Mouse (Mus musculus): ENCODE data around the gene Rsph9. TPM values are rescaled to one million over a fixed set of nuclear protein-coding genes. Genes with fewer than 3 reads are reported as not detected.

Gene Rsph9
- total RNA-seq, 1 experiment from 2014 or later = not detected

DNA sequence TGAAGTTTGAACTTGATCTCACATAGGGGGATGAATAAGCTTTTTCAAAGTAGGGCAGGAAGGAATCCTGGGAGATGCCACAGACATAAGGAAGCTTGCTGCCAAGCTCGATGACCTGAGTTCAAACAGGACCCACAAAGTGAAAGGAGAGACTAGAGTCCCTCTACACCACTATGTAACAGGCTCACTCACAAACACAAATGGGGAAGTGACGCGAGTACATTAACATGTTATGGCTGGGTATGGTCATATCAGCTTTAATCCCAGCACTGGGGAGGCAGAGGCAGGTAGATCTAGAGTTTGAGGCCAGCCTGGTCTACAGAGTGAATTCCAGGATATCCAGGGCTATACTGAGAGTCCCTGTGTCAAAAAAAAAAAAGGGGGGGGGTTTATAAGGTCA lies 10.3 kb upstream of the Rsph9 start:
- ATAC-seq (replicated peaks; ENCODE audit: insufficient number of reproducible peaks, low FRiP score, low TSS enrichment, poor library complexity, severe bottlenecking) = 0 out of 2 replicates have a peak, but pooled peaks have one; percentile 47

DNA sequence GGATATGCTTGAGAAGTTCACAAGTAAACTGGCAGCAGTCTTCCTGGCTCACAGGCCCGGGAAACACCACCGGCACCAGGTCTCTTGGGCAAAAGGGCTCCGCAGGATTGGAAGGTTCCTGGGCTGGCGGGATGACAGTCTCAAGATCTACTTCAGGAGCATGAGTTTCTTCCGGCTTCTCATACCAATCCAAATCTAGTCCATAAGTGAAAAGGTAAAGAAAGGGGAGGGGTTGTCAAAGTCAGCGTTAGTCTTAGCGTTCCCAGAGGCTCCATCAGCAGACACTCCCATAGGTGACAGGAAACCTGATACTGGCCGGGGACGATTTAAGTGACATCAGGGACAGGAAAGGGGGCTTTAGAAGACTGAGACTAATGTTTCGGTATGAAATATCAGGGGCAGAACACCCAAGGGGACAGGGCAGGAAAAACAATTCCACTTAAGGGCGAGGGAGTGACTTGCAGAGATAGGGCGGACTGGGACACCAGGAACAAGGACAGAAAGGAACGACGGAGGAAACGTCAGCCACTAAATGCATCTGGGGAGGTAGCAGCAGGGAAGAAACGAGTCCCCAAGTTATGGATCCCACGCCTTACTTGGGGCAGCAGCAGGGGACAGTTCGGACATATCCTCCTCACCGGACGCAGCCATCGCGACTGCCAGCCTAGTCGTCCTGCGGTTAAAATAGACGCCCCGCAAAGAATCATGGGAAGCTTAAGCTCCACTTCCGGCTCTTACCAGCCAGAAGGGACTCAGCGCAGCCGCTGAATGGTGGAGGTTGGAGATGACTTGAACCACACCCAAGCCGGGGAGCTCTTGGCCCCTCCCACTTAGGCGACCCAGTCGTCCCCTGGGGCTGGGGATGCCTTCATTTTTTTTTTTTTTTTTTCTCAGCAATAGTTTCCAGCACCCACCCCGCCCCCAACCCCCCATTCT lies 9.1 kb upstream of the Rsph9 start, which contains the start of gene Mad2l1bp:
Gene Mad2l1bp (minus strand): TSS at position 707 of the 936 bp plus-strand sequence.
- ATAC-seq (replicated peaks; ENCODE audit: insufficient number of reproducible peaks, low FRiP score, low TSS enrichment, poor library complexity, severe bottlenecking) = peak; percentile 99

DNA sequence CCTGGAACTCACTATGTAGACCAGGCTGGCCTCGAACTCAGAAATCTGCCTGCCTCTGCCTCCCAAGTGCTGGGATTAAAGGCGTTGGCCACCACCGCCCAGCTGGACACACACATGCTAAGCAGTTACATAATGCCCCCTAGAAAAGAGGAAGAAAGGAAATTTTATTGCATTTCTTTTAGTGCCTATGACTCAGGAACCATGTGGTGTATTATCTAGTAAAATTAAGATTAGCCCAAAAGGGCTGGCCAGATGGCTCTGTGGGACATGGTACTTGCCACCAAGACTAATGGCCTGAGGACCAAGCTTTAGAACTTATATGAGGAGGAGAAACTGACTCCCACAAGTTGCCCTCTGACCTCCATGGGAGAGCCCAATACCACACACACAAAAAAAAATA lies 4.1 kb downstream of the Rsph9 start:
- peak; percentile 54; the same call in 1 of the 2 replicates for ATAC-seq (replicated peaks; ENCODE audit: insufficient number of reproducible peaks, low FRiP score, low TSS enrichment, poor library complexity, severe bottlenecking)

DNA sequence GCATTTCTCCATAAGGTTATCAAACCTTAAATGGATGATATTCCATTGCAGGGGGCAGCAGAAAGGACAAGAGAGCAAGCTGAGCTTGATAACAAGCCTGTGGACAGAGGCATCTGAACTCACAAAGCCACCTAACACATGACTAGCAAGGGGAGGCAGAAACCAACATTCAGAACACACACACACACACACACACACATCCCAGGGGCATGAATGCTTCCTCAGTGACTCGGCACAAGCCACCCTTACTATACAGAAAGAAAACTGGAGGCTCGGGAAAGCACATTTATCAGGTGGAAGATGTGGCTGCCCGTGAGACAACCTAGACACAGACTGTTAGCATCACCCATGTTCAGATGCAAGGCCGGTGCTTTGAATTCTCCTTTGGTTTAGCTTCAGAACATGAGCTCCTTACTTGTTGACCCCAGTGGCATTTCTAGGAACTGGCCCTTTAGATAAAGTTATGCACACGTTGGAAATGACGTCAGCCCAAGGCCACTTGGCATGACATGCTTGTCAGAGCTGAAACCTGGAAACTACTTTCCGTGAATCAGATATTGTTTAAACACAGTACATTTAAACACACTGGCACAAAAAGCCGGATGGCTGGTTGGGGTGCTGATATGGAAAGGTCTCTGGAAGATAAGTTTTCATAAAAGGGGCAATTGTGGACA lies 5.3 kb downstream of the Rsph9 start:
- no peak for ATAC-seq (replicated peaks; ENCODE audit: insufficient number of reproducible peaks, low FRiP score, low TSS enrichment, poor library complexity, severe bottlenecking)

DNA sequence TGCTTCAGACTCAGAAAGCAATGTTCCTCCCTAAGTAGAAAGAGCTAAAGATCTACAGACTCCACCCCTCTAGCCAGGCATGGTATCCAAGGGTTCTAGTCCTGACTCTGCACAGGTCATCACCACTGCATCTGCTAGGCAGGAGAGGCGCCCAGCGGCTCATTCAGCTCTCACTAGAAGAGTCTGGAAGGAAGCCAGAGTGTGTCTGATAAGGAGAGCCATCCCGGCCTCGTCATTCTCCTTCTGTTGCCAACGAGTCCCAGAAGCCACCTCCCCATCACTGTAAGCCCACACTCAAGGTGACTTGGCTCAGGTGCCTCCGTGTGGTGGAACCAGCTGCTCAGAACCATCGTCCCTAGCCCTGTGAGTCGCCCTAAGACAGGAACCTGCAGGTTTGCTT lies 11.2 kb downstream of the Rsph9 start:
- no peak for ATAC-seq (replicated peaks; ENCODE audit: insufficient number of reproducible peaks, low FRiP score, low TSS enrichment, poor library complexity, severe bottlenecking)

DNA sequence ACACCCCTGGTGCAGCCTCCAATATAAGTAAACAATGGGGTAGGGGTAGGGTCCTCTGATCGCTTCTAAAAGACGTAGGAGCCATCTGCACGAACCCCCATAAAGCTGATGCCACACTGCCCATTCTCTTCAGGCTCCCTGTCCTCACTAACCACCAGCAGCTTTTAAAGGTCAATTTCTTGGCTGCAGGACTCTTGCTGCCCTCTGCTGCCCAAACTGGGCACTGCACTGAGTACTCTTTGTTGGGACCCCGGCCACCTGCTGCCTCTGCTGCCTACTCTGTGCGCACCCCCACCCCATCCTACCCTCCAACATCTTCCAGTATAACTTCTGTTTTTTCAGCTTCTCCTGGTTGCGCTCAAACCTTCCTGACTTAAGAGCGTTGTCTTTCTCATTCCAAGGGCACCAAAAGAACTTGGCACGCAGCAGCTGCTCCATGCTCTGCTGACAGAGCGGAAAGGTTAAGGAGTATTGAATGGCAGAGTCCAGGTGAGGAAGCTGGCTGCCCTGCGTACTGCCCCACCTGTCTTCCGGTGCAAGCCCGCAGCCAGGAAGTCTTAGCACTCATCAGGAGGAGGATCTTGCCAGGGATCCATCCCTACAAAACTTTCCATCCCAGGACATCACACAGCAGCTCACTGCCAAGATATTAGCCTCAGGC lies 11.8 kb downstream of the Rsph9 start:
- 0 out of 2 replicates have a peak, but pooled peaks have one; percentile 59 for ATAC-seq (replicated peaks; ENCODE audit: insufficient number of reproducible peaks, low FRiP score, low TSS enrichment, poor library complexity, severe bottlenecking)

DNA sequence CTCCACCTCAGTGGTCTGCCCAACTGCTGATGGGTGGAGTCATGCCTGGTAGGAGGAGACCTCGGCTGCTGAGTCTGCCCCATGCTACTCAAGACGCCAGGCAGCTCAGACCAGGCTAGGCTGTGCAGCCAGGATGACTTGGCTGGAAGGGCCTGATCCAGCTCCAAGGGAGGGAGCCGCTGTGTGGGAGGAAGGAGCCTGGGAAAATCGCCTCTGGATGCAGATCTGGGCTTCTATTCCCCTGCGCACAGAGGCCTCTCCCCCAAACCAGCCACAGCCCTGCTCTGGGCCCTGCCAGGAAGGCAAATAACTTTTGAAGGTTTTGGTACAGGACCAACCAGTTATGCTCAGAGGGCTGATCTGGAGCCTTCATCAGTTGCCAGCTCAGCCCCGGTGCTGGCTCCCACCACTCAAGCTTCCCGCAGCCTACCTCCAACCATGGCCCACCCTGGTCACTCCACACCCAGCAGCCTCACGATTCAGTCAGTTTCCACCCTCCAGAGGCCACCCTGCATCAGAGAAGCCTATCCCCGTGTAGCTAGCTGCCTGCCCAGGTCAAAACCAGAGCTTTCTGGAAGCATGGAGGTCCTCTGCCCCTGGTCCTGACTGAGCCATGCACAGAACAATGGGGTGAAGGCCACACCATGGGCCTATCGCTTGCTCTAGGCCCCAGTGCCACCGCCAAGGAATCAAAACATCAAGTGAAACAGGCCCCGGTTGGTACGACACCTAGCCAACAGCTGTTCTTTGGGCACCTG lies 14.1 kb downstream of the Rsph9 start:
- ATAC-seq (replicated peaks; ENCODE audit: insufficient number of reproducible peaks, low FRiP score, low TSS enrichment, poor library complexity, severe bottlenecking) = no peak

DNA sequence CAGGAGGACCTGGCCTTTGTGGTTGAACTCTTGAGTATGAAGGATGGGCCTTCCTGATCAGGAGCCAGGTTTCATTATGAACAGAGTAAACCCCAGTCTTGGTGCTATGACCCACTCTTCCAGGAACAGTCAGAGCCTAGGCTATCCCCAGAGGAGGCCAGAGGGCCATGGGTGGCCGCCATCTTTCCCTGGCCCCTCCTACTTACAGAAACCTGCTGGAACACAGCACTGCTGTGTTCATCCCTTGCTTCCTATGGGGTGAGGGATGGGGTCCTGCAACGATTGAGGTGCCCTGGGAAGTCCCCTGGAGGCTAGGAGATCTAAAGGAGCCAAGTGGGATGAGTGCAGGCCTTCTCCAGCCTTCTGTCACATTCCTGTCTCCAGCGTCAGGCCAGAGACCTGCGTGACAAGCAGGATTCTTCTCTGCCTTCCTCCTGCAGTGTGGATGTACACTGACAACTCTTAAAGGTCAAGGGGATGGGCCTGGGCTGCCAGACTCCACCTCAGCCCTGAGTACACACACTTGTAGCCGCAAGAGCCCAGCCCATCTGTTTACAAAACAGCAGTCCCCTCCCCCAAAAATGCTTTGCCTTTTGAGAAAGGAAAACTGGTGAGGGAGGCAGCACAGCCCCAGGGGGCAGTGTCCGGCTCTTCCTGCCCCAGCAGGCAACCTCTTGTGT lies 16.1 kb downstream of the Rsph9 start:
- no peak for ATAC-seq (replicated peaks; ENCODE audit: insufficient number of reproducible peaks, low FRiP score, low TSS enrichment, poor library complexity, severe bottlenecking)

DNA sequence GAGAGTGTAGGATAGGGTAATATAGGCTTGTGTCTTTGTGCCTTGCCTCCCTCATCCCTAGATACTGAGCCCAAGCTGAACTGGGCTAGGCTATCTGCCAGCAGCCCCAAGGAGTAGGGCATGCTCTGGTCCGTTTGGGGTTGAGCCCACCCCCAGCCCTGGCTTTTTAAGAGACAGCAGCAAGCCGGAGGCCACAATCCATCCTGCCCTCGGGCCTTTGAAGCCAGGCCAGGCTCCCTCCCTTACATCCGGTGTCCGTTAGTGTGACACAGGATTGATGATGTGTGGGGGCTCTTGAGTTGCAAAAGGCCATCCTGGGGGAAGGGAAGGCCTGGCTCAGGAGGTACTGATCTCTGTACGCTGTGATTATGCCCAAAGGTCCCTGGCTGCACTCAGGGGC lies 17.4 kb downstream of the Rsph9 start:
- ATAC-seq (replicated peaks; ENCODE audit: insufficient number of reproducible peaks, low FRiP score, low TSS enrichment, poor library complexity, severe bottlenecking) = no peak

DNA sequence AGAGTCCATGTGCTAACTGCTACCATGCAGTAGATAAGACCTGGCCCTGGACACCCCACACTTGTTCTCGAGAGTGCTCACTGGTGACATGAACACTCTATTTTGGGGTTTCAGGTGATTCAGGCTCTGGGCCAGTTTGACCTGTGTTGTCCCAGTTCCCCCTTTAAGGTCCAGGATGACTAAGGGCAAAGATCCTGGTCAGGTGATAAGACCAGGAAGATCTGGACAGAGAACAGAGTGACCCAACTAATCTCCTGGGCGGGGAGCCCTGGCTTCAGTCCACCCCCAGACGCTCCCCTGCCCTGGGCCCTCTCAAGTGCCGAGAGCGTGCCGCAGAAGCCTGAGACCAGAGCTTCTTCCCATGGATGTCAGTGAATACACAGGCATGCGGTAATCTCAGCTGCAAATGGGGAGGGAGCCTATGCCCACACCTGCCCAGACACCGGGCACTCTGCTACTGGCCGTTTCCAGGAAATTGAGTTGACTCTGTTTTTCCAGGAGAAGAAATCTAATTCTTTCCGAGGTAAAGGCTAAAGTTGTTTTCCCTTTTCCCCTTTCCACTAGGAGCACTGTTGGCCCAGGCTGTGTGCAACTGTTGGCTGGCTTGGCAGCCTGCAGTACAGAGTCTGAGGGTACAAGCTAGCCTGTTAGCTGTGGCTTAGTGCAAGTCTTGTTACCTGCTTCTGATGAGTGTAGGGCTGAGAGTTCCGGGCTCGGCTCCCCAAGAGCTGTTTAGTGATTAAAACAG lies 19.9 kb downstream of the Rsph9 start:
- no peak for ATAC-seq (replicated peaks; ENCODE audit: insufficient number of reproducible peaks, low FRiP score, low TSS enrichment, poor library complexity, severe bottlenecking)

DNA sequence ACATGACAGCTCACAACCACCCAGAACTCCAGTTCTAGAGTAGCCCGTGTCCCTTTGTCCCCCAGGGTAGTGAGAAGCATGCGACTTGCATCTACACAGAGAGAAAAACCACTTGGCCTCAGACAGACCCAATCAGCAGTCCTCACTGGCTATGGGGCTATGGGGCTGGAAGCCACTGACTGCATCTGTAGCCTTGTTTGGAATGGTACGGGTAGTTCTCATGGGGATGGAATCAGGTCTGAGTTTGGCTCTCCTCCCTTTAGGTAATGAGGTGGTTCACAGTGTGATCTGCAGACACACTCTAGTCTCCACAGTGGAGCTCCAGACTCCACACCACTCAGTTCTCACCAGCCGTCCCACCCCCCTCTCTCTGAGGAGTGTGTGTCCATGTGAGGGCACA lies 20.7 kb downstream of the Rsph9 start:
- no peak for ATAC-seq (replicated peaks; ENCODE audit: insufficient number of reproducible peaks, low FRiP score, low TSS enrichment, poor library complexity, severe bottlenecking)

DNA sequence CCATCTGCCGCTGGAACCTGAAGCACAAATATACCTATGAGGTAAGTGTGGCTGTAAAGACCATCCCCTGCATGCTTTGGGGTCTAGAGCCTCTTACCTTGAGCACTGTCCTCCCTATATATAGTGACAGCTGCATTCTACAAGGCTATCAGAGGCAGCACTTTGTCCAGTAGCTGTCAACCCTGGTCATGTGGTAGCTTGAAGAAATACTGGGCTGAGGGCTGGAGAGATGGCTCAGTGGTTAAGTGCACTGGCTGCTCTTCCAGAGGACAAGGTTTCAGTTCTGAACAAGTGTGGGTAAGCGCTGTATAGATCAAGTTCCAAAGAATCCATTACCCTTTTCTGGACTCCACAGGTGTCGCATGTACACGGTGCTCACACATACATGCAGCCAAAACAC lies 21.2 kb downstream of the Rsph9 start:
- ATAC-seq (replicated peaks; ENCODE audit: insufficient number of reproducible peaks, low FRiP score, low TSS enrichment, poor library complexity, severe bottlenecking) = no peak

DNA sequence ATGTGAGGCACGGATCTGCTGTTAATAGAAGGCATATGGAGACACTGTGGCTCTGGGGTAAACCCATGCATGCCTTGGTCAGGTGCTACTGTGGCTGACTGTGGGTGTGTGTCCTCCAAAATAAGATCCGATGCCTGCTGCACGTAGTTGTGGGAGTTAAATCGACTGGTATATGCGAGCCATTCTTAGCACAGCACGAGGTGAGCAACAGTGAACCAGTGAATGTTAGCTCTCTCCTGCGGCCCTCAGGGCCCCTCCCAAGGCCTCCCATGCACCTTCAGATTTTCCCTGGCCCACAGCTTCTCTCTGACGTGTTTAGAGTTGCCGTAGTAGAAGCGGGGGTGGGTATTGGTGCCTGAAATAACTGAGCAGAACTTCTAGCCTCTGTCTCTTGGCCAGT lies 24.4 kb downstream of the Rsph9 start:
- no peak for ATAC-seq (replicated peaks; ENCODE audit: insufficient number of reproducible peaks, low FRiP score, low TSS enrichment, poor library complexity, severe bottlenecking)

DNA sequence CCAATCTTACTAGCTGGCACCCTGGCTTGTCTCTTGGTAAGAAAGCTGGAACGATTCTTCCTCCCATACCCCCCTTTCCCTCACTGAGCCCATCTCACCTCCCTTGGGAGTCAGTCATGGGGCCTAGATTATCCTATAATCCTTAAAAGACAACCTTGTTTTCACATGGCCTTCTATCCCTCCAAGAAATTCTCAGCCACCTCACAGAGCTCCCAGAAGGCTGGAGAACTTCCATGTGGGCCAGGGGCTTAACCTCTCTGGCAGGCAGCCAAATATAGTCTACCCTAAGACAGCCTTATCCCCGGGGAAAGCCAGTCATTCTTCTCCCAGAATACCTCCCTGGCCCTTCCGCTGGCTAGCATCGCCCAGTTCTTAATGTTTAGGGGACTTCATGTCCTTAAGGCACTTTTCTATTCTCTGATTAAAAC lies 25.6 kb downstream of the Rsph9 start:
- ATAC-seq (replicated peaks; ENCODE audit: insufficient number of reproducible peaks, low FRiP score, low TSS enrichment, poor library complexity, severe bottlenecking) = no peak

DNA sequence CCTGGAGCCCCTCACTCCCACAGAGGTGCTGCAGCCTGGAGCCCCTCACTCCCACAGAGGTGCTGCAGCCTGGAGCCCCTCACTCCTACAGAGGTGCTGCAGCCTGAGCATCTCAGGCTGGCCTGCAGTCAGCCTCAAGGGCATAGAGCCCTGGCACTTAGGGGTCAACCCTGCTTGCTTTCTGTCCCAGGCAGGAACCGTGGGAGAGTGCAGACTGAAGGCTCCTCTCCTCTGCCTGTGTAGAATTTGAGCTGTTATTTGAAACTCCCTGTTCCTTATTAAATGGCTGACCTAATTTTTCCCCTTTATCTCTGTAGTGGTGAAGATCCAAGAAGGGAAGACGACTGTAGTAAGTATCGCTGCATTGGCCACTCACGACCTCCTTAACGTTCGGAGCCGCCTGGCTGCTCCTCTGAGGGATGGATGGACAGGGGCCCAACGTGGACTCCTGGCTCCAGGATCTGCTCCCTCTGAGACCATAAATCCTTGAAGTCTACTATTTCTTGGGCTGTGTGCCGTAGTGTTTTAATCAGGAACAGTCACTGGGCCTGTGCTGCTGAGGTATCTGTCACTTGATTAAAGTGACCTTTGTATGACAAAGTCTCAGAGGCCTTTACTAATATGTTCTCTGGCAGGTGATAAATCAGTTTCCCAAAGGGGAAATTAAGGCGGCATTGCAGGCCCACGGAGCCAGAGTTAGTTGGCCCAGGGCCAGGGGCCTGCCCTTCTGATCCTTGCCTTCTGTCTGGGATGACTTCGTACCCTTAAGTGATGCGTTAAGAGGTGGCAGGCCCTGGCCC lies 26.2 kb downstream of the Rsph9 start:
- ATAC-seq (replicated peaks; ENCODE audit: insufficient number of reproducible peaks, low FRiP score, low TSS enrichment, poor library complexity, severe bottlenecking) = no peak

DNA sequence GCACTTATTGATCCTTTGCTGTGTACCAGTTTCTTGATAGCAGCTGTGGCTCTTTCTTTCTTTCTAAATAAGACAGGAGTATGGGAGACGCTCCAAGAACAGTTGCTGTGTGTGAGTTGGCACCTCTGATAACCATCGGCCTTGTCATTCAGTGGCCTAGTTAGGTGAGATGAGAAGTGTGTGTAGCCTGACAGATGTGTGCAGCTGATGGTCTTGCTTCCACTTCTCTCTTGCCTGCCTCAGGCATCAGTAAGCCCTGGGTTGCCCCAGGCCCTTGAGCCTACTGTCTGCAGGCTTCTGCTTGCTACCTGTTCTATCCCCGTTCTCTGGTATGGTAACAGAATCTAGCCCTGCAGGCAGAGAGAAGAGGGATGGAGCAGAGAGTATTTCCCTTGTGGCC lies 27.1 kb downstream of the Rsph9 start:
- no peak for ATAC-seq (replicated peaks; ENCODE audit: insufficient number of reproducible peaks, low FRiP score, low TSS enrichment, poor library complexity, severe bottlenecking)

DNA sequence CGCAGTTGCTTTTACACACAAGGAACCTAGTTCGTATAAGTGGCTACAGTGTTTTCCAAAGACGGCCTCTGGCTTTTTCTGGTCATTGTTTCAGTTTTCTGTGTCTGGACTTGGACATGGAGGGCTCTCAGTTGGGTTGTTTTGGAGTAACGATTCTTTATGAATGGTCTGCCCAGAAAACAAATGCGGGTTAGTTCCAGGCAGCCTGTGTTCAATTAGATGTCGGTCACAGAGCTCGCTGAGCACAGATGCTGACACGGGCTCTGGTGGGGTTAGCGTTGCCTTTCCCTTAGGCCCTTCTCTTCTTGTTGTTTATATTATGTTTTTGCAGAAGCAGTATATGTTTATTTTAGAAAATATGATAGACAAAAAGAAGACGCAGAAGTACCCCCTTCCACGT lies 27.9 kb downstream of the Rsph9 start:
- ATAC-seq (replicated peaks; ENCODE audit: insufficient number of reproducible peaks, low FRiP score, low TSS enrichment, poor library complexity, severe bottlenecking) = no peak

Measured in monocyte, adult 5-6 weeks (primary cell).